17 mouse cellular contexts compared by ENCODE assay signal in genomic region chr9:45083132-45083531, GRCm38 (mm10). TPM values are rescaled to one million over a fixed set of nuclear protein-coding genes. Genes with fewer than 3 reads are reported as not detected.
"Had no signal": no experiment of that assay in that cellular context is flagged by ENCODE, and none has a peak within 500 bp of the region (broad histone marks: within the 10 kb centered on the region; RNA-seq: fewer than 3 reads in every experiment).

No protein-coding gene starts in this region.

- DNase-seq: lung, adult 18-20 months; lung, embryonic 14.5 days; lung, postnatal 10 days; lung, postnatal 4 days; midbrain, embryonic 14.5 days; retina, postnatal 1 day; right cerebral cortex, adult 18-20 months; right cerebral cortex, postnatal 25 days; right cerebral cortex, postnatal 4 days; spleen, adult 18-20 months; thymus, adult 18-20 months; thymus, postnatal 25 days; thymus, postnatal 4 days had no signal

RNA-seq across cellular contexts. Expression of gene Jaml, which starts 4.1 kb away (rescaled TPM):
- total RNA-seq: midbrain, postnatal 0 days had no signal

RNA-seq across cellular contexts. Expression of gene Mpzl3, which starts 28.1 kb away (rescaled TPM):
- total RNA-seq: megakaryocyte-erythroid progenitor cell, adult 5-6 weeks had no signal

RNA-seq across cellular contexts. Expression of gene Scn2b, which starts 34.5 kb away (rescaled TPM):
- total RNA-seq: megakaryocyte-erythroid progenitor cell, adult 5-6 weeks had no signal

RNA-seq across cellular contexts. Expression of gene Mpzl2, which starts 43.5 kb away (rescaled TPM):
- total RNA-seq: megakaryocyte-erythroid progenitor cell, adult 5-6 weeks; monocyte, adult 5-6 weeks had no signal

RNA-seq across cellular contexts. Expression of gene Scn4b, which starts 55.1 kb away (rescaled TPM):
- total RNA-seq: monocyte, adult 5-6 weeks had no signal
- polyA plus RNA-seq: lung, embryonic 14.5 days; stomach, embryonic 14.5 days had no signal
